Mouse (Mus musculus): Measurements from ENCODE around the gene Cacnb1. TPM values are rescaled to one million over a fixed set of nuclear protein-coding genes. Genes with fewer than 3 reads are reported as not detected.

The Cacnb1 gene
- polyA plus RNA-seq, 1 experiment from 2014 or later, result 3.2 TPM

DNA sequence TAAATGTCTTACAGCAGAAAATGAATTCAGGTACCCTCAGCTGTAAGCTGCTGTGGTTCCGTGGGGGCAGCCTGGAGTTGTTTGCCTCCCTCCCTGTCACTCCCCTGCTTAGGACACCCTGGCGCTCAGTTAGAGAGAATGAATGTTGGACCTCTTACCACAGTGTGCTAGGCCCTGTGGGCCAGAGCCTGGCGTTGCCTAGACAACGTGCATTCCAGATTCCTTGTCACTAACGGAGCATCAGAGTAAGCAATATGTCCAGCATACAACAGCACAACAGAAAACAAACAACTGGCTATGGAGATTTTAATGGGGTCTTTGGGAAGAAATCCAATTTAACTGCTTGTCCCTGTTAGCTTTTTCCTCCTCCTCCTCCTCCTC lies 63.5 kb downstream of the Cacnb1 start:
- Histone ChIP-seq H3K27me3 (replicated peaks; ENCODE audit: control insufficient read depth, insufficient read depth, low read length) (no peaks in the 10 kb centered on the region), H3K36me3 (ENCODE audit: control insufficient read depth, insufficient read depth) (no peaks in the 10 kb centered on the region), H3K9me3 (ENCODE audit: control insufficient read depth) (no peaks in the 10 kb centered on the region), H3K4me3 (ENCODE audit: low read depth, low read length) (no peak overlapping the region), H3K27ac (ENCODE audit: low read depth, low read length) (no peak overlapping the region), H3K4me2 (replicated peaks; ENCODE audit: low read depth) (no peak overlapping the region), H3K4me1 (replicated peaks; ENCODE audit: control insufficient read depth, insufficient read depth, low read length) (no peaks in the 10 kb centered on the region), H3K9ac (ENCODE audit: low read depth, low read length) (no peak overlapping the region)
- TF ChIP-seq CTCF (IDR thresholded peaks at IDR 0.05; ENCODE audit: low read depth), result no peak
- 59% methylated on average over 5 of the region's 5 CpGs for WGBS
- no peak for ATAC-seq

DNA sequence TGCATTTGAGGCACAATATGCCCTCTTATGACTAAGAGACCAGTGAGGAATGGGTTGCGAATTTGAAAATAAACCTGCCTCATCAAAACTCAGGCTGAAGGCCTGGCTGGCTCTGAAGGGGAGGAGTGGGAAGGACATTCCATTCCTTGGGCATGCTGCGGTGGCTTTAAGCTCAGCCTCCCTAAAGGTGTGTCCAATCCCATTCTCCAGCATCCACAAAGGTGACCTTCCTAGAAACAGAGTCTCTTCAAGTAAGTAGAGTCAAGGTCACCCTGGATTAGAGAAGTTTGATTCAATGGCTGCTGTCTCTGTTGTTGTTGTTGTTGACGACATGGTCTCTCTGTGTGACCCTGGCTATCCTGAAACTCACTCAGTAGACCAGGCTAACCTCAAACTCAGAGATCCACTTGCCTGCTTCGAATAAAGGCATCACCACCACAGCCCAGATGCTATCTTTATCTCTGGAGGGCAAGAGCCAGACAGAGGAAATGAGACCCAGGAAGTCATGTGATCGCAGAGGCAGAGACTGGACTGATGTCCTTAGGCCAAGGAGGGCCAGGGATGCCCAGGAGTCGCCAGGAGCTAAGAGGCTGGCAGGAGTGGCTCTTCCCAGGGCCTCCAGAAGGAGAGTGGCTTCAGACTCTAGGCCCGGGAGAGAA lies 64.1 kb downstream of the Cacnb1 start:
- Histone ChIP-seq H3K36me3 (ENCODE audit: control insufficient read depth, insufficient read depth) (no peaks in the 10 kb centered on the region), H3K4me2 (replicated peaks; ENCODE audit: low read depth) (no peak overlapping the region), H3K4me3 (ENCODE audit: low read depth, low read length) (no peak overlapping the region), H3K9me3 (ENCODE audit: control insufficient read depth) (no peaks in the 10 kb centered on the region), H3K27ac (ENCODE audit: low read depth, low read length) (no peak overlapping the region), H3K27me3 (replicated peaks; ENCODE audit: control insufficient read depth, insufficient read depth, low read length) (no peaks in the 10 kb centered on the region), H3K9ac (ENCODE audit: low read depth, low read length) (no peak overlapping the region), H3K4me1 (replicated peaks; ENCODE audit: control insufficient read depth, insufficient read depth, low read length) (no peaks in the 10 kb centered on the region)
- no peak for TF ChIP-seq CTCF (IDR thresholded peaks at IDR 0.05; ENCODE audit: low read depth)
- ATAC-seq, result no peak
- WGBS, result 80% methylated on average over 7 of the region's 7 CpGs

GRCm38 (mm10) chr11:97956905-97957560 lies 65.8 kb downstream of the Cacnb1 start:
- TF ChIP-seq CTCF (IDR thresholded peaks at IDR 0.05; ENCODE audit: low read depth), result no peak
- Histone ChIP-seq H3K4me1 (replicated peaks; ENCODE audit: control insufficient read depth, insufficient read depth, low read length) (no peaks in the 10 kb centered on the region), H3K4me3 (ENCODE audit: low read depth, low read length) (no peak overlapping the region), H3K36me3 (ENCODE audit: control insufficient read depth, insufficient read depth) (no peaks in the 10 kb centered on the region), H3K9me3 (ENCODE audit: control insufficient read depth) (no peaks in the 10 kb centered on the region), H3K27me3 (replicated peaks; ENCODE audit: control insufficient read depth, insufficient read depth, low read length) (no peaks in the 10 kb centered on the region), H3K4me2 (replicated peaks; ENCODE audit: low read depth) (no peak overlapping the region), H3K9ac (ENCODE audit: low read depth, low read length) (no peak overlapping the region), H3K27ac (ENCODE audit: low read depth, low read length) (no peak overlapping the region)
- ATAC-seq, result no peak
- WGBS, result 52% methylated on average over 6 of the region's 6 CpGs

GRCm38 (mm10) chr11:97955915-97956314 lies 66.9 kb downstream of the Cacnb1 start:
- 66% methylated on average over 4 of the region's 4 CpGs for WGBS
- H3K36me3 ChIP-seq (ENCODE audit: control insufficient read depth, insufficient read depth), result no peaks in the 10 kb centered on the region
- H3K4me1 ChIP-seq (replicated peaks; ENCODE audit: control insufficient read depth, insufficient read depth, low read length), result no peaks in the 10 kb centered on the region
- no peak for TF ChIP-seq CTCF (IDR thresholded peaks at IDR 0.05; ENCODE audit: low read depth)
- H3K4me3 ChIP-seq (ENCODE audit: low read depth, low read length), result no peak overlapping the region
- no peaks in the 10 kb centered on the region for H3K9me3 ChIP-seq (ENCODE audit: control insufficient read depth)
- H3K9ac ChIP-seq (ENCODE audit: low read depth, low read length), result no peak overlapping the region
- no peak overlapping the region for H3K4me2 ChIP-seq (replicated peaks; ENCODE audit: low read depth)
- no peak for ATAC-seq
- no peaks in the 10 kb centered on the region for H3K27me3 ChIP-seq (replicated peaks; ENCODE audit: control insufficient read depth, insufficient read depth, low read length)
- H3K27ac ChIP-seq (ENCODE audit: low read depth, low read length), result no peak overlapping the region

DNA sequence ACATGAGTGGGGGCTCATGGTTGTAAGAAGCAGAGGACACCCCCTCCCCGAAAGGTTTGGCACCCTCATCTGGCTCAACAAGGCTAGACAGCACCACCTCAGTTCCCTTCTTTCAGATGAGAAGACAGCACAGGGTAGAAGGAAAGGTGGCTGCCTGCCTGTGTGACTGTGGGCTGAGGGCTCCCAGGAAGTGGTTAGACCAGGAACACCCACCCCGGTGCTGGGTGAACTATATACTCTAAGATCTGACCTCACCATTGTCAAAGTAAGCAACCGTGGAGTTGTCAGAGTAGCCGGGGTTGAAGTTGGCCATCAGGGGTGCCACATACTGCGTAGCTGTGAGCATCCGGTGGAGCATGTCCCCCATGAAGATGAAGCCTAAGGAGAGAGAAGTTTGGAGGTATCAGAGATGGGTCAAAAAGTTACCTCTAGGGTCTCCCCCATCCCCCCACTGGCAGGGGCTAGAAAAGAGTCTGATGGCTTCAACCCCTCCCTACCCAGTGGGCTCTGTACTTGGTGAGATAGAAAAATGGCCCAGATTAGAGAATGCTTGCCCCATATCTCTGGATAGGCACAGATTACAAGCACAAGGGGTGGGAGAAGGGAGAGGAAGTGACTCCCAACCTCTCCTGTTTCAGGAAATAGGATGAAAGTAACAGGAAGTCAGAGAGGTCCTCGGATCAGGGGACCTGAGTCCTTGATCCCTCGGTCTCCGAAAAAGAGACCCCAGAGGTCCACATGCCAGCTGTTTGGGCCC lies 67.5 kb downstream of the Cacnb1 start:
- no peaks in the 10 kb centered on the region for H3K36me3 ChIP-seq (ENCODE audit: control insufficient read depth, insufficient read depth)
- H3K4me3 ChIP-seq (ENCODE audit: low read depth, low read length), result no peak overlapping the region
- no peaks in the 10 kb centered on the region for H3K9me3 ChIP-seq (ENCODE audit: control insufficient read depth)
- TF ChIP-seq CTCF (IDR thresholded peaks at IDR 0.05; ENCODE audit: low read depth), result no peak
- H3K27me3 ChIP-seq (replicated peaks; ENCODE audit: control insufficient read depth, insufficient read depth, low read length), result no peaks in the 10 kb centered on the region
- no peak overlapping the region for H3K27ac ChIP-seq (ENCODE audit: low read depth, low read length)
- H3K4me2 ChIP-seq (replicated peaks; ENCODE audit: low read depth), result no peak overlapping the region
- ATAC-seq, result no peak
- no peak overlapping the region for H3K9ac ChIP-seq (ENCODE audit: low read depth, low read length)
- WGBS, result 81% methylated on average over 9 of the region's 9 CpGs
- no peaks in the 10 kb centered on the region for H3K4me1 ChIP-seq (replicated peaks; ENCODE audit: control insufficient read depth, insufficient read depth, low read length)

GRCm38 (mm10) chr11:97954469-97955141 lies 68.2 kb downstream of the Cacnb1 start:
- H3K27me3 ChIP-seq (replicated peaks; ENCODE audit: control insufficient read depth, insufficient read depth, low read length), result no peaks in the 10 kb centered on the region
- no peaks in the 10 kb centered on the region for H3K4me1 ChIP-seq (replicated peaks; ENCODE audit: control insufficient read depth, insufficient read depth, low read length)
- TF ChIP-seq CTCF (IDR thresholded peaks at IDR 0.05; ENCODE audit: low read depth), result no peak
- no peaks in the 10 kb centered on the region for H3K9me3 ChIP-seq (ENCODE audit: control insufficient read depth)
- 41% methylated on average over 14 of the region's 14 CpGs for WGBS
- H3K4me2 ChIP-seq (replicated peaks; ENCODE audit: low read depth), result no peak overlapping the region
- H3K4me3 ChIP-seq (ENCODE audit: low read depth, low read length), result no peak overlapping the region
- no peak overlapping the region for H3K9ac ChIP-seq (ENCODE audit: low read depth, low read length)
- no peak for ATAC-seq
- H3K36me3 ChIP-seq (ENCODE audit: control insufficient read depth, insufficient read depth), result no peaks in the 10 kb centered on the region
- H3K27ac ChIP-seq (ENCODE audit: low read depth, low read length), result no peak overlapping the region
